Mouse (Mus musculus) CD4-positive helper T cell, adult 2 months (primary cell): ENCODE results near the gene Tma7.

ENCODE experiments used
- DNase-seq: peaks from one replicate; pipeline ENCODE4 v3.0.0-alpha.2; 2012; ENCODE audit warnings: low read depth, missing footprints, low spot score

Tma7 gene

DNA sequence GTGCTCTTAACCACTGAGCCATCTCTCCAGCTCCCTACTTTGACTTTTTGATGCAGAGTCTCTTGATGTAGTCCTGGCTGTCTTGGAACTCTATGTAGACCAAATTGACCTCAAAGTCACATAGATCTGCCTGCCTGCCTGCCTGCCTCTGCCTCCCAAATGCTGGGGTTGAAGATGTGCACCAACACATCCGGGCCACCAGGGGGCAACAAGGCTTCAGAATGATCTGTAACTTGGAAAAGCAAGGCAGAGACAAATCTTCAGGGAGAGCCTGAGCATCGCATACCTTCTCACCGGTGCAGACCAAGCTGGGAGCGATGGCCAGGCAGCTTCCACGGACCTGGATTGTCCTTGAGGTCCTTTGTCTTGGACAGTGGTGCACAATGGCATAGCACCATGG, 36.1 kb downstream of the Tma7 start:
- DNase-seq: peak; percentile 87

DNA sequence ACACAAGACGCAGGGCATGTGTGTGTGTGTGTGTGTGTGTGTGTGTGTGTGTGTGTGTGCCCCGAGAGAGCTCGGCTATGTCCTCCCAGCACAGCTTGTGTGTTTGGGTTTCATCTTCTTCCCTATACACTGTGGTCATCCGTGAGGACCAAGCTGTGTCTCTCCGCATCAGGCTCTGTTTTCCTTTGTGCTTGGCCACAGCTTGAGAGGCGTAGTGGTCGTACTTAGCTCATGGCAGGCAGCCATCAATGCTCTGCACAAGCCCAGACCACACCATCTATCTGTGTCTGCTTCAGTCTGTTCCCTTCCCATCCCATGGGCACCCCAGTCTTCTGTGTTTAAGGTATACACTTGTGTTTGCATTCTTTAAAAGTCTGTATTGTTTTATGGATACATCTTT, 41.0 kb downstream of the Tma7 start:
- DNase-seq: no peak

DNA sequence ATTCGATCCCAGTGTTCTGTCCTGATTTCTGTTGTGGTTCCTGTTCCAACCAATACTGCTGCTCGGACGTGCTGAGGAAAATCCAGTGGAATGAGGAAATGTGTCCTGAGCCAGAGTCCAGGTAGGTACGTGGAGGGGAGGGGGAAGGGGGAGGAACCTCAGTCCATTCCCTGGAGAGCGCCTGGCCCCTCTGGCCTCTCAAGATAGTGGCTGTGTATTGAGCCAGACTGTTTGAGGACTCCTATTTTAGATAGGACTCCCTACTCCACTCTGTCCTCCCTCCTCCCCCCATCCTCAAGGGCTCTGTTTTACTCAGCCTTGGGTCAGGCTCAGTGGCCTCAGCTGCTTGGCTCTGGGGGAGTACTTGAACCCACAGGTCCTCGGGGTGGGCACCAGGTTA, 41.5 kb downstream of the Tma7 start:
- no peak for DNase-seq

DNA sequence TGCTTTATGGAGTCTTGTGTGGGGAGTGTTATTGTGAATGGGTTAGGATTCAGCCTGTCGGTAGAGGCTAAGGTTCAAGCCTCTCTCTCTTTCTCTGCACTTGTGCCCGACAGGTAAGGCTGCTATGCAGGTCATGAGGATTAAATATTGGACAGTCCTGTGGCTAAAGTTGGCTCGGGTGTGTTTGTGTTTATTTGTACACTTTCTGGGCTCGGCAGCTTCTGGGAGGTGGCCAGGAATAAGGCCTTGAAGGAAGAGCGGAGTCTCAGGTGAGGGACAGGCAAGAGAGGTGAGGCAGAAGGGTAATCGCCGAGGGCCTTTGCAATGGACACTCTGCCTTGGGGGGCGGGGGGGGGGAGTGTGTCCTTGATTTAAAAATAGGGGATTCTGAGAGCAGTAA, 42.2 kb downstream of the Tma7 start:
- DNase-seq: no peak

DNA sequence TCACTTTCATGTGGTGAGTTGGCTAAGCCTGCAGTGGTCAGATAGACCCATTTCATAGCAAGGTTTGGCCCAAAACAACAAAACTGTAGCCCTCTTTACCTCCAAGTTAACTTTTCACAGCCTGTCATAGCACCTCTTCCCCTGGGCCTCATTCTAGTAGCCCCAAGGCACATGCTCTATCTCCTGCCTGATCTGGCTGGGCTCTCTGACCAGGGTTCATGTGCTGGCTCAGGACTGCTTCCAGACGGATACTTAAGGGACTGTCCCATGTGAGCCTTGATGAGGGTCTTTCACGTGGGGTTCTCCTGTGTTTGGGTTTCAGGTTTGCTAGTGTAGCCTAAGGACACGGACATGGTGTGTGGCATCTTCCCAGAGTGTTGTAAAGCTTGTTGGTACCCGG, 42.7 kb downstream of the Tma7 start:
- DNase-seq: no peak

DNA sequence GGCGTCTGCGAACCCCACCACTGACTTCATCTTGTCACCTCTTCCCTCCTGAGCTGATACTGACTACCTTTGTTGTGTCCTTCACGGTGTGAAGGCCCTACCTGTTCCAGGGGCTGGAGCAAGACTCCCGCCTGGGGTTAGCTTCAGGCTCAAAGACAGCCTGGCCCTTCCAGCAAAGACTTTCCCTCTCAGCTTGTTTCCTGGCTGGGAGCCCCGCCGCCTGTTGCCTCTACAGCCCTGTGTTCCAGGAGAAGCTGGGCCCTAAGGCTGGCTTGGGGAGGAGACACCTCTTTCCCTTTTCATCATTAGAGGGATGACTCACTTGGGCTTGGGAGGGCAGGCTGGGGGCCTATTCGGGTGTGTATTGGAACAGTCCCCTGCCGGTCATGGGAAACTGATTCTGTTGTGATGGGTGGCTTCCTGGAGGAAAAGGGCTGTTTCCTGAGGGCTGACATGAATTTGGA, 43.5 kb downstream of the Tma7 start:
- DNase-seq: no peak

DNA sequence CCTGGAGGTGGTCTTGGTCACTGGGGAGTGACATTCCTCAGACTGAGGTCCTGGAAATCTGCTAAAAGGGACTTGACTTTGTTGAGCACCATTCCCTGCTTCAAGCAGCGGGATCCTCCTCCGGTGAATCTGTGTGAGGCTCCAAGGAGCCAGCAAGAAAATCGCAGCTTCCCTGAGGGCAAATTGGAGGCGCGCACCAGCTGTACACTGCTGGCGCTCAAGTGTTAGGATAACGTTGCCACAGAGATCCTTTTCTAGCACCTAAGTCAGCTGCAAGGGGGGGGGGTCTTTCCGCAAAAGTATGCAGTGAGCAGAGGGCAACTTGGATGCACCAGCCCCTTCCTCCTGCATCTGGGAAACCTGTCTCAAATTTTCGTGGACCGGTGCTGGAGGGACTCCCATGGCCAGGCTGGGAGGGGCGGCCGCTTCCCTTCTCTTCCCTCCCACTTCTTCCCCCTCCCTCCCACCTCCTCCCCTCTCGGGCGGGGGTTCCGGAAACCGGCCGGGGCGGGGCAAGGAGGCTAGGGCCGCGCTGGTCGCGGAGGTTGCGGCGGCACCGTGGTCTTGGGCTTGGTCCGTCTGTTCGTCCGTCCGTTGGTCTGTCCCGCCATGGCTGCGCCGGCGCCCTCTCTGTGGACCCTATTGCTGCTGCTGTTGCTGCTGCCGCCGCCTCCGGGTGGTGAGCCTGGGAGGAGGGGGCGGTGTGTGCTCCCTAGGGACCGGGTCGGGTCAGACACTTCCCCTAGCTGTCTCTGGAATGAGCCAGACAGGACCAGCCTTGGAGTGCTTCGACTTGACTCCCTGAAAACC, 44.1 kb downstream of the Tma7 start, which contains the start of gene Shisa5:
Gene Shisa5, plus strand, starts transcription at position 480 of the 810 bp plus-strand sequence.
- peak; percentile 76 for DNase-seq

DNA sequence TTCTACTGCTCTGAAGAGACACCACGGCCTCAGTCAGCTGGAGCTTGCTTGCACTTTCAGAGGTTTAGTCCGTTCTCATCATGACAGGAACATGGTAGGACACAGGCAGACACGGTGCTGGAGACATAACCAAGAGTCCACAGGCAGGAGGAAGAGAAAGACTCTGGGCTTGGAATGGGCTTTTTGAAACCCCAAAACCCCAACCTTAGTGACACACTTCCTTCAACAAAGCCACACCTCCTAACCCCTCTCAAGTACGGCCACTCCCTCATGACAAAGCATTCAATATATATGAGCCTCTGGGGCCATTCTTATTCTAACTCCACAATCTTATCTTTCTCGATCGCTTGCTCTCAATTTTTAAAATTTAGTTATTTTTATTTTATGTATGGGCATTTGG, 50.0 kb downstream of the Tma7 start:
- no peak for DNase-seq

DNA sequence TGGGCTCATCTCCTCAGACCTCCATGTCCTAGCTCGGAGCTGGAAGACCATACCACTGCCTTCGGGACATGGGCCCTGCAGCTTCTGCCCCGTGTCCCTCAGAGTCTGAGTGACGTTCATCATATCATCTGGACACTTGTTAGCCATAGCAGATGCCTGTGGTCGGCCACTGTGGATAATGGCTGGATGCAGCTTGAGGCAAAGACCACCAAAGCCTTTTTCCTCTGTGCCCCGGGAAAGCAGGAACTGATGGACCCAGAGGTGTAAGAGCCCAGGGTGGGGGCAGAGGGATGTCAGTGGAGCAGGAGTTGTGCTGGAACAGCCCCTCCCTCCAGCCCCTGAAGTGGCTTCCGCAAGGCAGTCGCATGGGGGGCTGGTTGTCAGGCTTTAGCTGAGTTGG, 50.7 kb downstream of the Tma7 start:
- DNase-seq: no peak

DNA sequence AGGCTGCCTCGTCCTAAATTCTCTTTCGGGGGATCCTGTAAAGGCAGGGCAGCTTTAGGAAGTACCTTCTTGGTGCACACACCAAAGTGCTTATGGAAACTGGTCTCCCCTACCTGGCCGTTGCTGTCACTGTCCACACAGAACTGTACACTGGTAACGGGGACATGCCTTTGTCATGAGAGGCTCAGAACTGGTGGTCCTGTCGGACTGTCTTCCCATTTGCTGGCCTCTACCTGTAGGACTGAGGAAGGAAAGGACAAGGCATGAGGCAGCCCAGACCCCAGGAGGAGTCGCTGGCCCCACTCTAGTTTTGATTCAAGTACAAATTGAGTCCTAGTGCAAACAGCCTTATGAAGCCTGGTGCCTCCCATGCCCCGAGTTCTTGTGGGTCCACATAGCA, 51.4 kb downstream of the Tma7 start:
- no peak for DNase-seq

DNA sequence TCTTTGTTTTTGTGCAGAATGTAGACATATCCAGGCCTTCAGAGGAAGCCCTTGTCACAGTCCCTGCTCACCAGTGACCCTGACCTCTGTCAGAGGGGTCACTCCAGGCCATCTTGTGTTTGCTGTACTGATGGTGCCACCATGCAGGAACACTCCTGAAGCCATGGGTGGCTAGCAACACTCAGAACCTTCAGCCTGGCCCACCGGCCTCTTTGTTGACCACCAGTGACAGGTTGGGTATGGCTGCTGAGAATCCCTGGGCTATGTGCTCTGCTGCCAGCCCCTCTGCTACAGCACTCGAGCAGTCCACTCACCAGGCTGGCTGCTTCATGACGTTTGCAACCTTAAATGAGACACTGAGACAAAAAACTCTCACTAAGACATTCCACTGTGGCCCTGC, 52.1 kb downstream of the Tma7 start:
- no peak for DNase-seq

DNA sequence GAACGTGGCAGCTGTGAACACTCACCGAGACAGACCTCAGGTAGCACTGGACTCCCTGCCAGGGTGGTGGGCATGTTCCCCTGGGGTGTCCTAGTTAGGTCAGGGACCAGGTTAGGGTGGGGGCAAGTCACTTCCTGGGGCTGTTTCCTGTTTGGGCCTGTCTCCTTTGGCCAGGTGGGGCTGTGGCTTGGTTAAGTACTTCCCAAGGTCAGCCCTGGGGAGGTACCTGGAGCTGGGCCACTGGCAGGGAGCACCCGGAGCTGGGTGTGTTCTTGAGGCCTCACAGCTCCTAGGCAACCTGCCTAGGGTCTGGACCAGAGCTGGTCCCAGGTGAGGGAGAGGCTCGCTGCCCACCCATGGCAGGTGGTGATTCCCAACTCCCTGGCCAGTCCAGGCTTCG, 53.5 kb downstream of the Tma7 start:
- DNase-seq: no peak

DNA sequence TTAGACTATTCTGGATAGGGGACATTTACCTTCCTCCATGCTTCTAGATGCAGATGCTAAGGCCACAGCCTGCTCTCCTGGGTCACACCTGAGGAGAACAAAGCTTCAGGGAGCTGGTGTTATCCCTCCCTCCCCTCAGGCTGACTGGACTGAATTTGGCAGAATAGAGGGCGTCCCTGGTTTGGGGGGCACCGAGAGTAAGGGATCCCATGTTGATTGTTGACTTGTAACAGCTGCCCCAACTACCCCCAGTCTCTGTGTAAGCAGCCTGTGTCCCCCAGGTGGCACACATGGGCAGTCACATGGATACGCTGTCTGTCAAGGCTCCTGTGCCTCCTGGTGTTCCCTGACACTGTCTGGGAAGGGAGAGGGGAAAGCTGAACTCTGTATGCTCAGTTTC, 54.0 kb downstream of the Tma7 start:
- DNase-seq: no peak

DNA sequence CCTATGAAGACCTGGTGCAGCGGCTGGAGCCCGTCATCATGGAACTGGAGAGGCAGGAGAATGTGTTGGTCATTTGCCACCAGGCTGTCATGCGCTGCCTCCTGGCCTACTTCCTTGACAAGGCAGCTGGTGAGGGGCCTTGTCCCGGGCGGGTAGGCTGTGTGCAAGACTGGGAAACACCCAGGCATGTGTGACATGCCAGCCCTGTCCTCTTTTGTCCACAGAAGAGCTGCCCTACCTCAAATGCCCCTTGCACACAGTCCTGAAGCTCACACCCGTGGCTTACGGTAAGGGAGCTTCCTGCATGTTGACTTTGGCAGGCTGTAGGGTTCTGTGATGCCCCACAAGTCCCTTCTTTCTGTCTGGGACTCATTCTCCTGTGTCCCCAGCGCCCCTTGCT, 54.9 kb downstream of the Tma7 start:
- DNase-seq: no peak
